Mouse (Mus musculus): ENCODE results near the gene Zbtb25. TPM values are rescaled to one million over a fixed set of nuclear protein-coding genes. Genes with fewer than 3 reads are reported as not detected.
A peak's percentile ranks its signal among the peaks of the same experiment; 100 is the strongest.

Gene Zbtb25
- total RNA-seq, 2 experiments from 2014 or later = 17.6 to 23.6 TPM

DNA sequence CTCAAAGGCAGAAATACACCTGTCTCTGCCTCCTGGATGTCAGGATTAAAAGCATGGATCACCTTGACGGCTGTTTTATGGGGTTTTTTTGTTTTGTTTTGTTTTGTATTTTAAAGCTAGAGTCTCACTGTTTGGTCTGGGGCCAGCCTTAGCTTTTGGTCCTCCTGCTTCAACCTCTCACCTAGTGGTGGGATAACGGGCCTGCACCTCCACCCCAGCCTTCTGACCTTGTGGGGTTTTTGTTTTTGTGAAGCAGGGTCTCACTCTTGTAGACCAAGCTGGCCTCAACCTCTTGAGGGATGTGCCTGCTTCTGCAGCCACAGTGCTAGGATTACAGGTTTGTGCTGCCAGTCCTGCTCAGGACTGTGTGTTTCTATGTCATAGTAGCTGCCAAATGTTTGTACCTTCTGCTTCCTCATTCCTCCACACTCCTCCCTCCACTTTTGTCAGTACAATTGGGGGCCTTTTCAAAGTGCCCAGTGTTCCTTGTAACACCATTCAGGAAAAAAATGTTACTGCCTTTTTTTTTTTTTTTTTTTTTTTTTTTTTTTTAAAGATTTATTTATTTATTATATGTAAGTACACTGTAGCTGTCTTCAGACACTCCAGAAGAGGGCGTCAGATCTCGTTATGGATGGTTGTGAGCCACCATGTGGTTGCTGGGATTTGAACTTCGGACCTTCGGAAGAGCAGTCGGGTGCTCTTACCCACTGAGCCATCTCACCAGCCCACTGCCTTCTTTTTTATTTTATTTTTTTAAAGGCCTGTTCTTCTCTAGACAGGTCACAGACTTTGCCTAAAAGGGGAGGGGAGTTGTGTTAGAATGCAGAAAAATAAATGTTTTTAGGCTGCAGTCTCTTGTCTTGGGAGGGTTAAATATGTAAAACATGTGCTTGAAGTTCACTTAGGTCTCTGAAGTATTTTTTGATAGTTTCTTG is 3.7 kb upstream of the Zbtb25 start:
- H3K4me3 ChIP-seq = no peak overlapping the region
- TF ChIP-seq CTCF (conservative IDR thresholded peaks at IDR 0.05) = peak; percentile 39
- no peak for DNase-seq (ENCODE audit: low spot score in 2 of 2)
- H3K27ac ChIP-seq = peak overlapping the region; percentile 7; the same call in 1 of the 2 replicates

DNA sequence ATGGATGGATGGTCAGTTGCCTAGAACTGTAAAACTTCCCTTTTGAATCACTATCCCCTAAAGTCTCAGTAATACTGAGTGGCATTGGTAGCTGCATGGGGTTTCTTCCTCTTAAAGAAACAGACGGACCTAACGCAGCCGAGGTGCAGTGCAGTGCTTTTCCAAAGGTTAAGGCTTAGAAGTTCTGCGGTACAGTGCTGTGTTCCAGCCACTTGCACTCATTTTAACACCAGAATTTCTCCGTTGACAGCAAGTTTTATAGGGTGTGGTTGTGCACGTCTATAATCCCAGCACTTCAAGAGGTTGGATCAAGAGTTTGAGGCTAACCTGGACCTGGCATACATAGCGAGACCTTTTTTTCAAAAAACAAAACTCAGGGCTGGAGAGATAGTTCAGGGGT is 2.6 kb upstream of the Zbtb25 start:
- no peak for DNase-seq (ENCODE audit: low spot score in 2 of 2)
- no peak for TF ChIP-seq CTCF (conservative IDR thresholded peaks at IDR 0.05)
- Histone ChIP-seq H3K27ac (peak overlapping the region; percentile 99), H3K4me3 (peak overlapping the region; percentile 90)

DNA sequence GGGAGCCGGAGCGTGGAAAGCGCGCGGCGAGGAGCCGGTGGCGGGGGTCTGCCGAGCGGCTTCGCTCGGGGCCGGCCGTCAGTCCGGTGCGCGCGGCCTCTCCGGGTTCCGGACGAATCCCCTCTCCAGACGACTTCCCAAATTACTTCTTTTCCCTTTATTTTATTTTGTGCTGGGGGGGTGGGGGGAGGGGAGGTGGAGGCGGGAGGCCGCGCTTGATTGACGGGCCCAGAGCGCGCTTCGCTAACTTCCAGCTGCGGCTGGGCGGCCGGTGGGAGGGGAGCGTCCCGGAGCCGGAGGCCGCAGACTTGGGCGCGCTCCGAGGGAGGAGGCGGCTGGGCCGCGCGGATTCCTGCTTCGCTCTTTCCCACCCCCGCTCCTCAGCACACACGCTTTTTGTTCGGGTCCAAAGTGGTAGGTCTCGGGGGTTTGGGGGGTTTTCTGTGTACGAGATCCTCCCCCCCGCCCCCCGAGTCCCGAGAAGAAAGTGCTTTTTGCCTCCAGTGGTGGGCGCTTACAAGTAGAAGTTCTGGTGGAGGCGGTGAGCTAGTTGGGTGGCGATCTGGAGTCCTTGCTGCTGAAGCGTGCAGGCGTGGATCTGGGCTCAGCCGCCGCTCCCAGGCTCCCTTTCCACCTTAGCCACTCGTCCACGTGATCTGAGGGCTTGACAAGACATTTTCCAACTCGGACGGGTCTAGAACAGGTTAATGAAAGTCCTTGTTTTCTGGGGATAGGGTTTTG is 1.6 kb upstream of the Zbtb25 start:
- peak overlapping the region; percentile 90 for H3K4me3 ChIP-seq
- peak; percentile 41 for TF ChIP-seq CTCF (conservative IDR thresholded peaks at IDR 0.05)
- peak; percentile 53 for DNase-seq (ENCODE audit: low spot score in 2 of 2)
- peak overlapping the region; percentile 99 for H3K27ac ChIP-seq

GRCm38 (mm10) chr12:76369978-76370830 is 802 bp upstream of the Zbtb25 start, which contains the start of gene Zbtb1:
TSS of gene Zbtb1 (plus strand) at chr12:76370266.
- Histone ChIP-seq H3K4me3 (peak within 1 kb of the TSS; percentile 90), H3K27ac (peak within 1 kb of the TSS; percentile 99)
- DNase-seq (ENCODE audit: low spot score in 2 of 2) = peak; percentile 71 to 81
- 0 out of 2 replicates have a peak, but pooled peaks have one; percentile 29 for TF ChIP-seq CTCF (conservative IDR thresholded peaks at IDR 0.05)

- DNase-seq (ENCODE audit: low spot score in 2 of 2) = no peak
- H3K27ac ChIP-seq = peak overlapping the region; percentile 99
- no peak for TF ChIP-seq CTCF (conservative IDR thresholded peaks at IDR 0.05)
- peak overlapping the region; percentile 90 for H3K4me3 ChIP-seq
These were observed 604 bp downstream of the Zbtb25 start for GRCm38 (mm10) chr12:76368790-76369205.

GRCm38 (mm10) chr12:76368201-76368789 is 1.1 kb downstream of the Zbtb25 start:
- DNase-seq (ENCODE audit: low spot score in 2 of 2) = no peak
- H3K27ac ChIP-seq = peak overlapping the region; percentile 99
- H3K4me3 ChIP-seq = peak overlapping the region; percentile 90
- no peak for TF ChIP-seq CTCF (conservative IDR thresholded peaks at IDR 0.05)

GRCm38 (mm10) chr12:76367096-76367995 is 2.1 kb downstream of the Zbtb25 start:
- TF ChIP-seq CTCF (conservative IDR thresholded peaks at IDR 0.05) = no peak
- no peak for DNase-seq (ENCODE audit: low spot score in 2 of 2)
- Histone ChIP-seq H3K4me3 (peak overlapping the region; percentile 90), H3K27ac (peak overlapping the region; percentile 99)

DNA sequence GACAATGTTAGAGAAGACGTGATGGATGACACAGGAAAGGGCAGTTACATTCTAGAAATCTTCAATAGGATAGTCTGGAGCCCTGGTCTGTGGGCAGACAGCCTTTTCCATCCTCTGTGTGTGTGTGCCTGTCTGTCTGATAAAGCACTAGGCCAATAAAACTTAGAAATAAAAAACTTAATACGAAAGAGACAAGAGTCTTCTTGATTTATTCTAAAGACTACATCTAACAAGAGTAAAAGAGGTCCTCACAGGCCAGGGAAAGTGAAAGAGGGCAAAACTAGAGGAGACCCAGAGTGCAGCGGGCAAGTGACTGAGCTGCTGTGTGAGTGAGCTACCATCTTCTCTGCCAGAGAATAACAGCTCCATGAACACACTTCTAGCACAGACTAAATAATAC is 3.1 kb downstream of the Zbtb25 start:
- no peak for TF ChIP-seq CTCF (conservative IDR thresholded peaks at IDR 0.05)
- no peak for DNase-seq (ENCODE audit: low spot score in 2 of 2)

GRCm38 (mm10) chr12:76362303-76362676 is 7.1 kb downstream of the Zbtb25 start:
- no peak for TF ChIP-seq CTCF (conservative IDR thresholded peaks at IDR 0.05)

More for the DNA sequence above, 3.1 kb downstream of the Zbtb25 start:
- H3K27ac ChIP-seq = no peak overlapping the region
- no peak overlapping the region for H3K4me3 ChIP-seq

GRCm38 (mm10) chr12:76361405-76362302 is 7.7 kb downstream of the Zbtb25 start:
- no peak for DNase-seq (ENCODE audit: low spot score in 2 of 2)
- no peak overlapping the region for H3K27ac ChIP-seq
- TF ChIP-seq CTCF (conservative IDR thresholded peaks at IDR 0.05) = no peak
- H3K4me3 ChIP-seq = no peak overlapping the region

More at GRCm38 (mm10) chr12:76362303-76362676, 7.1 kb downstream of the Zbtb25 start:
- DNase-seq (ENCODE audit: low spot score in 2 of 2) = no peak
- Histone ChIP-seq H3K4me3 (no peak overlapping the region), H3K27ac (no peak overlapping the region)

Measured in layer of hippocampus, adult 2 months (tissue).